Mouse (Mus musculus): Measurements from ENCODE around the gene Hbb-bh2.
"Not testable (repeated sequence)": the region's sequence is repeated elsewhere in the genome, so short reads cannot be mapped to it uniquely, and the experiment has no call there.

Hbb-bh2 gene

GRCm38 (mm10) chr7:103840268-103840667 lies at the start of gene Hbb-bh2:
TSS of gene Hbb-bh2 (minus strand) at chr7:103840520.
- DNase-seq = no peak

DNA sequence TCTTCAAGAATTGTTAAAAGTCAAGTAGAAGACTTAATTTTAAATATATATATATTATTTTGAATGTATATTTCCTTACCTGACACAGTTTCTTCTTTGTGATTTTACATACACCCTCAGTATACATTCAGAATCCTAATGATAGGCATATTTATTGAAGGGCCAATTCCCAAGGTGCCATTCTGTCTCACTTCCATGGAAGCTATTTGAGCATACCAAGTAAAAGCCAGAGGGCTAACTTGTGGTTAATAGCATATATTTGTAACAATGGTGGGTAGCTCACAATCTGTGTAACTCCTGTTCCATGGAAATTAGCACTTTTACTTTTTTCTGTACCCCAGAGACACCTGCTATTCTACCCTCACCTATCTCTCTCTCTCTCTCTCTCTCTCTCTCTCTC lies 45.8 kb upstream of the Hbb-bh2 start, which contains the start of gene Olfr66:
Olfr66 (minus strand) TSS at position 101 of the 400 bp plus-strand sequence.
- no peak for DNase-seq

DNA sequence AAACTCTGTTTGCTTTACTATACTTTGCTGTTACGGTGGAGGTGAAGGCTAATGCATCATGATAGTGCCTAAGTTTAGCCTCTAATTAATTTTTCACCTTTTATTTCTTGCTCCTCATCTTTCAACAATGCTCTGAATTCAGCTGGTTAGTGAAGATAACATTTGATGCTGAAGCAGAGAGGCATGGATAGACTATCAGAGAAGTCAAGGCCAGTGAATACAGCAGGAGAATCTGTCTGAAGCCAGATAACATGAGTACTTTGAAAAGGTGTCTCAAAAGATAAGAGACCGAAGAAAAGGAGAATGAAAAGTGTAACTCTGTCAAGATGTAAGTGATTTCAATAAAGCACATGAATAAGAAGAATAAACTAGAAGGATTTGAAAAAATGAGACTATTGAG lies 36.8 kb upstream of the Hbb-bh2 start:
- no peak for DNase-seq

DNA sequence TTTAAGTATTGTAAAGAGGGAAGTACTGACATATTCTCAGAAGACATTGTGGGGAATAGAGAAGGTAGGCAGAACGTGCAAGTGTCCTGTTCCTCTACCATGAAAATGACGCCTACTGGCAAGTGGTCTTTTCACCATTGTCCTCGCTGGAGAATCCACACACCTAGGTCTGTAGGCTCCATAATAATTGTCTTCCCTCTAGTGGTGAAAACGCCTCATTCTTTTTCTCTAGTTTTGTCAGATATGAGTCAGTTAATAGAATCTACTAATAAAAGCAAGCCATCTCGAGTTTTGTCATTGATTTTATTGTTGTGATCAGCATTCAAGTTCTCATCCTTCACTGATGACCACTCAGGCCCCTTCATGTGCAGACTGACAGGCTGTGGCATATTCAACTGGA lies 34.1 kb upstream of the Hbb-bh2 start:
- DNase-seq = no peak

DNA sequence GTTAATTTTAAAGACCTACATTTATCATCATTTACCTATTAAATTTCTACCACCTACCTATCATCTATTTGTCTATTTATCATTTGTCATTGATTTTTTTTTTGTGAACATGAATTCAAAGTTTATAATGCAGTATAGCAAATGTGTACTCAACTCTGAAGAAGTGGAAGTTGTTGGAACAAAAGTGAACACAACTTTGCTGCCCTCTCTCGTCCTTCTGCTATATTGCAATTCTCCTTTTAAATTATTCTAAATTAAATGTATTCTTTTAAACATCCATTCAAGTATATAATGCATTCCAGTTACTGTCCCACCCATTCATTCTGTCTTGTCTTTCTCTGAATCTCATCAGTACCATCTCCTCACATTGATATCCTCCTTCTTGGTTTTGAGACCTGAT lies 32.7 kb upstream of the Hbb-bh2 start:
- peak in 1 of 2 experiments; percentile 2 for DNase-seq

DNA sequence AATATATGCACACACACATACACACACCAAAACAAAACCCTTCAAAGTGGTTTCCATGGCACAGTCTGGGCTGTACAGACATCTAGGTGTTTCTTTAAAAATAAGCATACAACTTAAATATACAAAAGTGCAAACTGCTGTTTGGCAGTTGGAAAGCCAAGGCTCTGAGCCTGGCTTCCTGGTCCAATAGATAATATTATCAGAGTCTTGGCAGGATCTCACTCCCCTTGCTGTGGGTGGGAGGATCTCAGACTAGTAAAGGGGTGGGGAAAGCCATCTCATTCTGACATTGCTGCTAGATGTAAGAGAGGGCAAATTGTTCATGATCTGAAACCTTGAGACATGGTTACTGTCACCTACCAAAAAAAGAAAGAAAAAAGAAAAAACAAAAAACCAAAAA lies 30.3 kb upstream of the Hbb-bh2 start:
- DNase-seq = no peak

DNA sequence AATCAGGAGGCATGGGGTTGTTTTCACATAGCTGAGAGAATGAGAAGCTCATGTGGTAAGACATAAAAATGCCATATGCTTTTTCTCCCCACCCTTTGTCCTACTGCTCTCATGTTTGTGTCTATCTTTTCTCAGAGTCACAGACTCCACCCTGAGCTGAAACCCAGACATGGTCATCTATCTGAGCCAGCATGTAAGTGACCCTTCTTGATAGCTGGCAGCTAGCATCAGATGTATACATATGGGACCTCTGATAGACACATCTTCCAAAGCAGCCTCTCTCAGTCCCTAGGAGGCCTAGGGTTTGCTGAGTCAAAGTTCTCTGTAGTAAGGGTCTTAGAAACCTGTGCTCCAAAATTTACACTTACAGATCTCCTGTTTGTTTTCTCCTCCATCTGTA lies 25.4 kb upstream of the Hbb-bh2 start:
- no peak for DNase-seq

- no peak for DNase-seq
Observed at GRCm38 (mm10) chr7:103861531-103861930, 21.2 kb upstream of the Hbb-bh2 start.

DNA sequence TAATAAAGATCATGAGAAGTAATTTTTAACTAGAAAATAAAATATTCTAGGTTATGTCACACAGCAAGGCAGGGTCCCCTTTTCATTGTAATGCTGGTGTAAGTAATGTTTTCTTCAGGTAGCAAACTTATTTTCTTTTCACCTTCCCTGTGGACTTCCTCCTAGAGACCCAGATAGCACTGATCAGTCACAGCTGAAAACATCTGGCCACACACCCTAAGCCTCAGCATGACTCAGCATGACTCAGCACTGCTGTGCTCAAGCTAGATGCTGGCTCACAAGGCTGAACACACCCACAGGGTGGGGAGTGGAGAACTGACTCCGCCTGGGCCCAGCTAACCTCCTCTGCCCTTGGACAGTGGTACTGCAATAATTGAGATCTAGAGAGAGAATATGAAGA lies 20.5 kb upstream of the Hbb-bh2 start:
- DNase-seq = no peak

- no peak for DNase-seq
Observed at GRCm38 (mm10) chr7:103859076-103859475, 18.8 kb upstream of the Hbb-bh2 start.

DNA sequence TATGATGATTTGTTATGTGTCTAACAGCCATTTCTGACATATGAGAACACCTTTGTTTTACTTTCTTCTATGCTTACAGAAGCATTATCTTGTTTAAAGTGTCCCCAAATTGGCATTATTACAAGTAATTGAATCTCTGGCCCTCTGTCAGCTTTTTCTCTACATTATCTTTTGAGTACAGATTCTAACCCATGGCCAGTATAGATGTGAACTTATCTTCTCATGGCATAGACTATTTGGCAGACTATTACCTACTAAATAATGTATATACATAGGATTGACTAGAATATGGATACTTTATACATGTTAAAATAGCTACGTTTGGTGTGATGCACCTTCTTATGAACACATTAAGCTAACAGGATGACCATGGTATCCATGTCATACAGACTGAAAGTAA lies 14.3 kb upstream of the Hbb-bh2 start:
- no peak for DNase-seq

GRCm38 (mm10) chr7:103853090-103853489 lies 12.8 kb upstream of the Hbb-bh2 start, which contains the start of gene Hbb-y:
TSS of gene Hbb-y (minus strand) at chr7:103853216.
- DNase-seq = no peak

- no peak for DNase-seq
Observed at GRCm38 (mm10) chr7:103844525-103845325, 4.4 kb upstream of the Hbb-bh2 start.

DNA sequence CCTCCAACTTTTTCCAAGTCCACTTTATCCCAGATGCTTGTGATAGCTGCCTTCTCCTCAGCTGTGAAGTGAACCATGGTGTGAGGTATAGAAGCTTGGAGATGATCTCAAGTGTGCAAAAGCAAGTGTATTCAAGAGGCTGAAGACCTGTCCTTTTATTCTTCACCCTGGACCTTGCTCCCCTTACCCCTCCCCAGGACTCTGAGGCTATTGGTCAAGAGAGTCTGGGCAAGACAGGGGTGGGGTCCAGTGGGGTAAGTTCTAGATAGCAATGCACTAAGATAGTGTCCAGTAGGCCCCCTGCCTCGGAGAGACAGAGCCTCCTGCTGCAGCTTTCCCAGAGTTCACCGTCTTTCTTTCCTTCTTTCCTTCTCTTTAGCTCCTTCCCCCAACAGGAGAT lies 2.7 kb upstream of the Hbb-bh2 start, which contains the start of gene Hbb-bh1:
Hbb-bh1 (minus strand) TSS at position 131 of the 400 bp plus-strand sequence.
- no peak for DNase-seq

- DNase-seq = no peak
Observed at GRCm38 (mm10) chr7:103827808-103828207, 12.5 kb downstream of the Hbb-bh2 start, which contains the start of gene Hbb-bs. TSS of gene Hbb-bs (minus strand) at chr7:103828096.

- not testable (repeated sequence) for DNase-seq
Observed at GRCm38 (mm10) chr7:103827139-103827538, 13.2 kb downstream of the Hbb-bh2 start.

DNA sequence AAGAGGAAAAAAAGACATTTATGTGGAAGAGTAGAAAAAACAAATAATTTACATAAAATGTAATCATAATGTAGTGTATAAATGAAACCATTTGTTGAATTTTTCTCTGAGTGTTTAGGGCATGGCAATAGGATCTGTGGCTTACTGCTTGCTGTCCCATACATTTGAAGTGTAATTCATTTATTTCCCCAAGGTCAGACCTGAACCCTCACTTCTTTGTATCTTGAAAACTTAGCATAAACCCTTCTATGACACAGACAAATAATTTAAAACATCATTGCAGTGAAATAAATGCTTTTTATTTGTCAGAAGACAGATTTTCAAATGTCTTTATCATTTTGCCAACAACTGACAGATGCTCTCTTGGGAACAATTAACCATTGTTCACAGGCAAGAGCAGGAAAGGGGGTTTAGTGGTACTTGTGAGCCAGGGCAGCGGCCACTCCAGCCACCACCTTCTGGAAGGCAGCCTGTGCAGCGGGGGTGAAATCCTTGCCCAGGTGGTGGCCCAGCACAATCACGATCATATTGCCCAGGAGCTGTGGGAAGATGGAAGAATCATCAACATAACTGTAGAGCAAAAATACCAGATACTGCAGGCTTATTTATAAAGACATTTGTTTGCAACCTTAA lies 13.9 kb downstream of the Hbb-bh2 start:
- DNase-seq = no peak

- no peak for DNase-seq
Observed at GRCm38 (mm10) chr7:103825536-103826254, 14.6 kb downstream of the Hbb-bh2 start.

DNA sequence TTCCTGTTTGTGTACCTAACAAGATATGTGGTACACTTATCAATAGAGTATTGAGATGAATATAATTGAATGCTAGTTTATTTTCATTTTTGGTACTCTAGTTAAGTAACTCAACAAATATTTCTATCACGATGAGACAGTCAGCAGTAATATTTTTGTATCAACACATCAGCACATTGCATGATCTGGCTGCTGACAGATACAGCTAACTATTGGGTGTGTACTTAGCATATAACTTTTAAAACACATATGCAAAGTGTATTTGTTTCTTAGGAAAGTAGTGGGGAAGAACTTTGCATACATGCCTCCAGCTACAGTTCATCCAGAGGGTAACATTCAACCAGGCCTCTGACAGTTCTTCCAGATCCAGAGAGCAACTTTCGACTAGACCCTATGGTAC lies 15.7 kb downstream of the Hbb-bh2 start:
- no peak for DNase-seq

DNA sequence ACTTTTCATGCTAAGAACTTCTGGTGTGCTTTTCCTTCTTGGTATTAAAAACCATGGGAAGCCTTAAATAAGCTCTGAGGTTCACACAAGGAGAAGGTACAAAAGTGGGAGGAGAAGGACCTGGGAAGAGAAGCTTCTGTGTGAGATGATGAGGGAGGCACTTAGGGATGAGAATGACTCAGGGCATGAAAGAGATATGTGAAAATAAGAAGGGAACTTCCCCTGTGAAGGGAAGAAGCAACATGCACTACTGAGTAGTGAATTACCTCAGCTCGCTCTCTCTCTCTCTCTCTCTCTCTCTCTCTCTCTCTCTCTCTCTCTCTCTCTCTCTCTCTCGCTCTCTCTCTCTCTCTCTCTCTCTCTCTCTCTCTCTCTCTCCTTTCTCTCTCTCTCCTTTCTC lies 25.2 kb downstream of the Hbb-bh2 start:
- not testable (repeated sequence) for DNase-seq

DNA sequence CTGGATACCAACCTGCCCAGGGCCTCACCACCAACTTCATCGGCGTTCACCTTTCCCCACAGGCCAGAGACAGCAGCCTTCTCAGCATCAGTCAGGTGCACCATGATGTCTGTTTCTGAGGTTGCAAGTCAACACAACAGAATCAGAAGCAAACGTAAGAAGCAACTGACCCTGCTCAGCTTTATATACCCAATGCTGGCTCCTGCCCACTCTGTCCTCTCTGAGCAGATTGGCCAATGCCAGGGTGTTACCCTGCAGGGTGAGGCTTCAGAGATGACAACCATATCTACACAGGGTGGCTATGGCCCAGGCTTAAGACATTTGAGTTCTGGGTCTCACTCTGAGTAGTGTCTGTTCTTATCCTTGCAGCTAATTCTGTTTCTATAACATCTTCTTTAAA lies 26.6 kb downstream of the Hbb-bh2 start, which contains the start of gene Hbb-bt:
Hbb-bt (minus strand) TSS at position 231 of the 400 bp plus-strand sequence.
- DNase-seq = no peak

- DNase-seq = not testable (repeated sequence)
Observed at GRCm38 (mm10) chr7:103813152-103813551, 27.2 kb downstream of the Hbb-bh2 start.

DNA sequence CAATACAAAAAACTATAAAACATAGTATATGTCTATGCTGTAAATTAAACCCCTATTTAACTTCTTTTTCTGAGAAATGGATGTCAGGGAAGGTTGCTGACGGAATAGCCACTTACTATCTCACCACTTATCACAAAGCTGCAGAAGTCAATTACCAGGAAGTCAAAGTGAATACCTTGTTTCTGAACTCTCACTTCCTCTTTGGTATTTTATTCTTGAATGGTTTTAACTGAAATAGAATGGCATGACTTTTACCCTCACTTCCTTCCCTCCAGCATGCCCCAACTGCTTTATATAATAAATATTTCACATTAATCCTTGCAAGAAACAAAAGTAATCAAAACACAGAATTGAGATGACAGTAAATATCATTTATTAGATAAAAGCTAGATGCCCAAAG lies 28.1 kb downstream of the Hbb-bh2 start:
- no peak for DNase-seq

Data from cerebellum, postnatal 10 days (tissue).